Mouse (Mus musculus) heart, postnatal 0 days (tissue): Measurements from ENCODE around the gene Zbed5.

ENCODE experiments used
- CTCF ChIP-seq: IDR thresholded peaks from 2 replicates; pipeline ENCODE4 v1.5.1; 2016; ENCODE audit warnings: antibody characterized with exemption, control low read depth, low read depth
- EP300 ChIP-seq: IDR thresholded peaks from 2 replicates; pipeline ENCODE4 v1.6.1; 2016; ENCODE audit warnings: antibody characterized with exemption, low read depth

- TF ChIP-seq CTCF (no peak), EP300 (no peak)
Observed at GRCm38 (mm10) chr5:129862325-129862724, 33.2 kb upstream of the Zbed5 start.
